Mouse (Mus musculus): Measurements from ENCODE around the gene Klc1. TPM values are rescaled to one million over a fixed set of nuclear protein-coding genes. Genes with fewer than 3 reads are reported as not detected.

Gene Klc1
- total RNA-seq, 2 experiments from 2014 or later: 84.4 to 94.2 TPM

DNA sequence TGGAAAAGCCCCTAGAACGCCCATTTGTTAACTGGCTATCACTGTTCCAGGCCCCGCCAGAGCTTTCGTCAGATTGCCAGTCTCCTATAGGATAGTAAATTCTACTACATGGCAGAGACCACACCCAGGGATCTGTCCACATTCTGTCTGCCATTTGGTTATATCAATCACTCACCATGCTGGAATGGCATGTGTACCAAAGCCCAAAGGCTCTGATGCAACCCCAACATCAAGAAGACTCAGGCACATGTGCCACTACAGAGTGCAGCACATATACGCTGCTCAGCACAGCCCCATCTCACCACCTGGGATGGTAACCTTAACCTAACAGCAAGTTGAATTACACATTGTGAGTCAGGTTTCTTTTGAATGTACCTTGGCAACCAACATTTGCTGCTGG, 87.3 kb downstream of the Klc1 start:
- intact Hi-C loops (cut with DNase I): no loop called here

DNA sequence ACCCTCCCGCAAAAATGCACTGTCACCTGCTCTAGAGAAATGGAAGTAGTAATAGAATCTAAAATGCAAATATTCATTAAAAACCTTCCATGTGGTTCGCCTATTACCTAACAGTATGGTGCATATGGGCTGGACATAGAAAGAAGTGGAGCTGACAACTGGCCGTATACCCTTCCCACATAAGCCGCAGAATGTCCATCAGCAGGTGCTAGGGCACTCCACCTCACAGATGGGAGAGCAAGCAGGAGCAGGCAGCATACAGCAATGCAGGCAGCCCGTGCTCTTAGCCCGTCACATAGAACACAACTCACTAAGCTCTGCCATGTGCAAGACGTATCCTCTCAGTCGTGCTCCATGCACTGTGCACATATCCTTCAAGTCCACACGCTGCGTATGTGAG, 88.2 kb downstream of the Klc1 start:
- no peak for DNase-seq
- intact Hi-C loops (cut with DNase I): no loop called here

More for the DNA sequence above, 87.3 kb downstream of the Klc1 start:
- no peak for DNase-seq

DNA sequence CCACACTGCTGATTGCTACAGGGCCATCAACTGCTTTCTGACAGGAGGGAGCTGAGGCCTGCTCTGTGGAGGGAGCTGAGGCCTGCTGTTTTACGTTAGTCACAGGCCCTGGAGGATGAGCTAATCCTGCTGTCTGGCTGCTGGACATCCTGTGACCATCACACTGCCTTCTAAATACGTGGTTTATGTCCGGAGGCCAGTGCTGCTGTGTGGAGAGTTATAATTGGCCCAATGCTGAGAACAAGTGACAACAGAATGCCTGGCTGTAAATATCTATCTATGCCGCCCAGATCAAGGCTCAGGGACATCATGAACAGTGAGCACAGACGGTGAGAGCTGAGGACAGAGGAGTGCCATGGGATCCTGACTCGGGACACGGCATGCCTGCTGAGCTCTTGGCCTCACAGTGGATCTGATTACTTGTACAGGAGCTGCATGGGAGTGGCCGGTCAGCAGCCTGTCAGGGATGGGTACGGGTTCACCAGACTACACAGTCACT, 89.7 kb downstream of the Klc1 start:
- DNase-seq: no peak
- intact Hi-C loops (cut with DNase I): no loop called here

DNA sequence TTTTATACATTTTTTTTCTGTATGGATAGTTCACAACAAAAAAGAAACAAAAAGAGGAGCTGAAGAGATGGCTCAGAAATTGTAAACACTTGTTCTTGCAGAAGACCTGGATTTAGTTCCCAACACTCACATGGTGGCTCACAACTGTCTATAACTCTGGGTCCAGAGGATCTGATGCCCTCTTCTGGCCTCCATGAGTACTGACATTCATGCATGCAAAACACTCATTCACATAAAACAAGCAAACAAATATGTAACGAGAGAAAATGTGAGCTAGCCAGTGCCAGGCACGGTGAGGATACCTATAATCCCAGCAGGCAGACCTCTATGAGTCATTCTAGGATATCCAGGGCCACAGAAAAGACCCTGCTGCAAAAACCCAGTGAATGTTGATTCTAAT, 92.6 kb downstream of the Klc1 start:
- no peak for DNase-seq
- intact Hi-C loops (cut with DNase I): no loop called here

DNA sequence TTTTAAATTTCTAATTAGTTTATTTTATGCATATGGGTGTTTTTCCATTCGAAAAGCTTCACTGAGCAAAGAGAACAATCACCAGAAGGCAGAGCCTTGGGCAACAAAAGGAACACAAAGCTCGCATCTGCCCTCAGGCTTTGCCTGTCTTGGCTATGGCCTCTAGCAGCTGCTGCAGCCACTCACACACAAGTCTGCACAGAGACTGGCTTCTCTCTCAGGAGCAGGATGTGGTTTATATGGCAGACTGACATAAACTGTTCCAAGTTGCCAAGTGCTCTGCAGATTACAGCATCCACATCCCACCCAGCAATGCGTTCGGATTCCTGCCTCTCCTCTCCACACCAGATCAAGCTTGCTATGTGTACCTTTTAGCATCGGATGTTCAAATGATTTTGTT, 93.1 kb downstream of the Klc1 start:
- DNase-seq: no peak
- intact Hi-C loops (cut with DNase I): no loop called here

DNA sequence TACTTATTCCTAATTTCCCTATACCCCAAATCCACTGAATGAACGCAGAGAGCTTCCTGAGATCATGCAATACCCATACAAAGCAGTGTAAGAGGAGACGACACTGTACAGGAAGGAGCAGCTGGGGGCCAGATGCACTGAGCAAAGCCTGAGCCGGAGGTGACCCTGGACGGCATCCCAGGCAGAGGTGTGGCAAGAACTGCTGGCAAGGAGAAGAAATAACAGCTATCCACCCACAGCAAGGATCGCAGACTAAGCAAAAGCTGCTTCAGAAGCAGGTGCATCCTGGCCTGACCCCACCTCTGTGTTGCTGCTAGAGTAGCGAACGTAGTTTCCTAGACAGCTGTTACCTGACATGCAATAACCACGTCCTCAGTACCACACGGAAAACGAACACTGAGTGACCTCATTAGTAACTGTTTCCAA, 94.4 kb downstream of the Klc1 start:
- DNase-seq: peak; percentile 52 to 54
- intact Hi-C loops (cut with DNase I): no loop called here

DNA sequence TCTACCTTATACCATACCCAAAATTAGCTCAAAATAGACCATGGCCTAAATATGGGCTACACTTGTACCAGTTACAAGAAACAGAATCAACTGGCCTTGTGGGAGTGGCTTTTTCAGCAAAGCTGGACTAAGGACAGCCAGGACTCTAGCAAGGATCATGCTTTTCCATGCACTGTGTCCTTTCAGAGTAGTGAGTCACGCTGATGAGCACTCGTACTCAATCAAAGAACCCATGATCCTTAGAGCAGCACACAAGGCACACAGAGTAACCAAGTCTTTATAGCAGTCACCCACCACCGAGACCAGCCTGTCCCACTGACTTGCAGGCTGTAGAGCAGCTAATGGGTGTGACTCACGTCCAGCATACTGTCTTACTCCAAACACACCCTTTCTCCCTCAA, 94.9 kb downstream of the Klc1 start:
- DNase-seq: no peak
- intact Hi-C loops (cut with DNase I): no loop called here

DNA sequence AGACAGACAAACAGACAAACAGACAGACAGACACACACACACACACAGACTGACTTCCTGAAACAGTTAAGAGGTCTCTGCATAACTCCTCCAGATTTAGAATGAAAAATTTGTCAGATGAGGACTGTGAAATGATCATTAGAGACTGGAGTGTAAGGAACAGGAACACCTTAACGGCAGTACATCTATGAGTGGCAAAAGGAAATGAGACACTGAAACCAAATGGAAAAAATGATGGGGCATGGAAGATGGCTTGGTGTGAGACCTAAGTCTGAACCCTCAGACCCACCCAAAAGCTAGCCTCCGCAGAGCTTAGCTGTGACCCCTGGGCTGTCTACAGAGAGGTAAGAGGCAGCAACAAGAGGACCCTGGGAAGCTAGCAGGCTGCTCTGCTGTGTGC, 96.8 kb downstream of the Klc1 start:
- DNase-seq: no peak
- intact Hi-C loops (cut with DNase I): no loop called here

Other genes with a start within 250 kb of the Klc1 start
- 100 to 1,000 TPM; 130 to 152 TPM for gene Eif5, start 220.8 kb upstream of the Klc1 start, total RNA-seq (2021)
- gene Mark3, start 184.3 kb upstream of the Klc1 start, total RNA-seq (2021): 10 to 100 TPM; 49.9 to 54.6 TPM
- 10 to 100 TPM; 71.6 to 84.7 TPM for gene Ckb, start 86.5 kb upstream of the Klc1 start, total RNA-seq (2021)
- gene Trmt61a, start 80.7 kb upstream of the Klc1 start, total RNA-seq (2021): 1 to 10 TPM; 3.8 to 6.6 TPM
- 10 to 100 TPM; 19.5 to 20.4 TPM for gene Bag5, start 45.6 kb upstream of the Klc1 start, total RNA-seq (2021)
- gene Apopt1, start 45.6 kb upstream of the Klc1 start, total RNA-seq (2021): 10 to 100 TPM; 38.4 to 40.6 TPM
- 1 to 10 TPM in 1 of 2 experiments, under 1 TPM in 1; 0.76 to 1.9 TPM for gene Xrcc3, start 55.0 kb downstream of the Klc1 start, total RNA-seq (2021)
- gene Zfyve21, start 55.3 kb downstream of the Klc1 start, total RNA-seq (2021): 10 to 100 TPM; 65.3 to 66.5 TPM
- 10 to 100 TPM; 19.7 to 20.3 TPM for gene Ppp1r13b, start 149.3 kb downstream of the Klc1 start, total RNA-seq (2021)
- gene Atp5mpl, start 208.1 kb downstream of the Klc1 start, total RNA-seq (2021): 1,000 to 10,000 TPM; 1,342 to 1,403 TPM
- gene Tdrd9, start 212.7 kb downstream of the Klc1 start, total RNA-seq (2021): under 1 TPM in 1 of 2 experiments, not detected in 1; 0.33 TPM
- under 1 TPM in 1 of 2 experiments, not detected in 1; 0.65 TPM for gene Rd3l, start 222.5 kb downstream of the Klc1 start, total RNA-seq (2021)

All from heart, postnatal 36 days (tissue).